Mouse (Mus musculus): Measurements from ENCODE around the gene Anks1b.

Anks1b gene

GRCm38 (mm10) chr10:90728401-90729358 is 855.4 kb downstream of the Anks1b start:
- peak; percentile 68 to 81 for DNase-seq (ENCODE audit: low spot score in 2 of 2)

- no peak for DNase-seq (ENCODE audit: low spot score in 2 of 2)
Measured at GRCm38 (mm10) chr10:90729527-90729926, 856.2 kb downstream of the Anks1b start.

GRCm38 (mm10) chr10:90732823-90733222 is 859.5 kb downstream of the Anks1b start:
- DNase-seq (ENCODE audit: low spot score in 2 of 2): no peak

- no peak for DNase-seq (ENCODE audit: low spot score in 2 of 2)
Measured at GRCm38 (mm10) chr10:90733632-90734031, 860.3 kb downstream of the Anks1b start.

- DNase-seq (ENCODE audit: low spot score in 2 of 2): no peak
Measured at GRCm38 (mm10) chr10:90738475-90738874, 865.2 kb downstream of the Anks1b start.

GRCm38 (mm10) chr10:90740956-90741355 is 867.6 kb downstream of the Anks1b start:
- no peak for DNase-seq (ENCODE audit: low spot score in 2 of 2)

- no peak for DNase-seq (ENCODE audit: low spot score in 2 of 2)
Measured at GRCm38 (mm10) chr10:90751889-90752288, 878.6 kb downstream of the Anks1b start.

- peak; percentile 75 to 84 for DNase-seq (ENCODE audit: low spot score in 2 of 2)
Measured at GRCm38 (mm10) chr10:90753106-90753505, 879.8 kb downstream of the Anks1b start.

- DNase-seq (ENCODE audit: low spot score in 2 of 2): no peak
Measured at GRCm38 (mm10) chr10:90757773-90758172, 884.5 kb downstream of the Anks1b start.

GRCm38 (mm10) chr10:90759929-90760328 is 886.6 kb downstream of the Anks1b start:
- DNase-seq (ENCODE audit: low spot score in 2 of 2): no peak

- DNase-seq (ENCODE audit: low spot score in 2 of 2): no peak
Measured at GRCm38 (mm10) chr10:90766261-90766660, 893.0 kb downstream of the Anks1b start.

- no peak for DNase-seq (ENCODE audit: low spot score in 2 of 2)
Measured at GRCm38 (mm10) chr10:90770403-90770955, 897.2 kb downstream of the Anks1b start.

GRCm38 (mm10) chr10:90771046-90771445 is 897.7 kb downstream of the Anks1b start:
- DNase-seq (ENCODE audit: low spot score in 2 of 2): no peak

GRCm38 (mm10) chr10:90771471-90772226 is 898.3 kb downstream of the Anks1b start:
- DNase-seq (ENCODE audit: low spot score in 2 of 2): no peak

GRCm38 (mm10) chr10:90779561-90780400 is 906.5 kb downstream of the Anks1b start:
- DNase-seq (ENCODE audit: low spot score in 2 of 2): no peak

GRCm38 (mm10) chr10:90784981-90785650 is 911.8 kb downstream of the Anks1b start:
- no peak for DNase-seq (ENCODE audit: low spot score in 2 of 2)

GRCm38 (mm10) chr10:90785680-90786079 is 912.4 kb downstream of the Anks1b start:
- DNase-seq (ENCODE audit: low spot score in 2 of 2): no peak

GRCm38 (mm10) chr10:90803112-90803511 is 929.8 kb downstream of the Anks1b start:
- no peak for DNase-seq (ENCODE audit: low spot score in 2 of 2)

GRCm38 (mm10) chr10:90804602-90805095 is 931.3 kb downstream of the Anks1b start:
- DNase-seq (ENCODE audit: low spot score in 2 of 2): no peak

- no peak for DNase-seq (ENCODE audit: low spot score in 2 of 2)
Measured at GRCm38 (mm10) chr10:90808616-90809310, 935.5 kb downstream of the Anks1b start.
